Mouse (Mus musculus): ENCODE measurements around the gene Plcb1. TPM values are rescaled to one million over a fixed set of nuclear protein-coding genes. Genes with fewer than 3 reads are reported as not detected.

Gene Plcb1
- polyA plus RNA-seq, 1 experiment from 2014 or later: 30.1 TPM

DNA sequence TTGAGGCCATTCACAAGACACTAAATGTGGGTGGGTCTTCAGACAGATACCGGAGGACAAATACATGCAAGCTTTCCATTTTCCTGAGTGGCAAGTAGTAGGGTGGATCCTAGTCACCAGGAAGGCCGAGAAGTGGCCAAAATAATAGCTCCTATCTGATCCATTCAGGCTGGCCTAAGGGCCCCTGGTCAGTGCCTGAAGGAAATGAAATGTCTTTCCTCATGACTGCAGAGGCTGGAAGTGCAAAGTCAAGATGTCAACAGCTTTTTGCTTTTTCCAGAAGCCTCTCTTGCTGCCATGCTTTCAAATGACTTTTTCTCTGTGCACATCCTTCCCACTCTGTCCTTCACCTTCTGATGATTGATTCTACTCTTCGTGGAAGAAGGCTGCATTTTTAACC lies 415.0 kb downstream of the Plcb1 start:
- Histone ChIP-seq H3K9me3 (replicated peaks) (no peaks in the 10 kb centered on the region), H3K27ac (no peak overlapping the region), H3K36me3 (no peaks in the 10 kb centered on the region), H3K4me1 (no peaks in the 10 kb centered on the region), H3K9ac (no peak overlapping the region), H3K4me2 (no peak overlapping the region), H3K4me3 (replicated peaks) (no peak overlapping the region), H3K27me3 (no peaks in the 10 kb centered on the region)
- no peak for ATAC-seq (replicated peaks; ENCODE audit: low FRiP score)
- WGBS: 81% methylated on average over 3 of the region's 3 CpGs

- Histone ChIP-seq H3K4me2 (no peak overlapping the region), H3K9ac (no peak overlapping the region), H3K4me1 (no peaks in the 10 kb centered on the region), H3K4me3 (replicated peaks) (no peak overlapping the region), H3K9me3 (replicated peaks) (no peaks in the 10 kb centered on the region), H3K27ac (no peak overlapping the region), H3K36me3 (no peaks in the 10 kb centered on the region), H3K27me3 (no peaks in the 10 kb centered on the region)
- whole genome bisulfite sequencing: 65% methylated on average over 4 of the region's 4 CpGs
- ATAC-seq (replicated peaks; ENCODE audit: low FRiP score): no peak
Measured at GRCm38 (mm10) chr2:135202390-135202789, 416.5 kb downstream of the Plcb1 start.

DNA sequence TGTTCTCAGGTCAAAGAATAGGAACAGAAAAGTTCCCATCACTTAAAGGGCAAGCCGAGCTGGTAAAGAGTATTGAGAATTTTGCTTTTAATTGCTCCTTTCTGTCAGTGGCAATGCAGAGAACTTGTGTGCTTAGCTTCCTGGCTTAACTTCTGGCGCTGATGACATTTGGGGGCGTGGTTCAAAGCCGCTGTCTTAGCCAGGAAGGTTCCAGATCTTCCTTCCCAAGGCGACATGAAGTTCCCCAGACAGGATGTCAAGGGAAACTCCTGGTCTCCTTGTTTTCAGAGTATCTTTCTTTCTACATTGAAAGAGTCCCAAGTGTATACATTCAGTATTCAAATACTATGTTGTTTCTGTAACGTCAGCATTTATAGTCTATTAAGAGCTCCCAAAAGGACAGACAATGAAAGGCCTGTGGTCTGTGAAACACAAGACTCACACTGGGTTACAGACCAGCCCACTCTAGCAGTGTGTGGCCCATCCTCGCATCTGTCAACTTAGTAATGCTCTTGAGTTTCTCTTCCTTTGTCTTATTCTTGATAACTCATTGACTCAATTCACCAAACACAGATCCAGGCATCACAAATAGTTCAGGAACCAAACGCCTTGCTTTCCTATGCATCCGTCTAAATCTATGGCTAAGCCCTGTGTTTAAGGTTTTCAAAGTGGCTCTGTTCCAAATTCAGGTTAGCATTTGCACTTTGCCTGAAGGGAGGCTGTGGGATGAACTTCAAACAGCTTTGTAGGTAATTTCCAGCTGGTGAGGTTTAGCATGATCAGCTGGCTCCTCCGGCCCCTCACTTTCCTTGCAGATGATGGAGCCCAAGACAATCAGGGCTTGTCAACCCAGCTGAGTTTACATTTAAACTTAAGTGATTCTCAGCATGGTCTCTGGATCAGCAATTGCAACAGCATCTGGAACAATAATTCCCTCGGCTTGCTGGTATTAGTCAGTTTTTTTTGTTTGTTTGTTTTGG lies 418.6 kb downstream of the Plcb1 start:
- 84% methylated on average over 11 of the region's 11 CpGs for WGBS
- Histone ChIP-seq H3K4me3 (replicated peaks) (no peak overlapping the region), H3K4me1 (no peaks in the 10 kb centered on the region), H3K4me2 (no peak overlapping the region), H3K27me3 (no peaks in the 10 kb centered on the region), H3K36me3 (no peaks in the 10 kb centered on the region), H3K27ac (no peak overlapping the region), H3K9ac (no peak overlapping the region), H3K9me3 (replicated peaks) (no peaks in the 10 kb centered on the region)
- no peak for ATAC-seq (replicated peaks; ENCODE audit: low FRiP score)

- Histone ChIP-seq H3K4me2 (no peak overlapping the region), H3K4me1 (no peaks in the 10 kb centered on the region), H3K4me3 (replicated peaks) (no peak overlapping the region), H3K9me3 (replicated peaks) (no peaks in the 10 kb centered on the region), H3K27ac (no peak overlapping the region), H3K36me3 (no peaks in the 10 kb centered on the region), H3K9ac (no peak overlapping the region), H3K27me3 (no peaks in the 10 kb centered on the region)
- no peak for ATAC-seq (replicated peaks; ENCODE audit: low FRiP score)
- WGBS: 91% methylated on average over 1 of the region's 1 CpGs
Measured at GRCm38 (mm10) chr2:135208890-135209289, 423.0 kb downstream of the Plcb1 start.

DNA sequence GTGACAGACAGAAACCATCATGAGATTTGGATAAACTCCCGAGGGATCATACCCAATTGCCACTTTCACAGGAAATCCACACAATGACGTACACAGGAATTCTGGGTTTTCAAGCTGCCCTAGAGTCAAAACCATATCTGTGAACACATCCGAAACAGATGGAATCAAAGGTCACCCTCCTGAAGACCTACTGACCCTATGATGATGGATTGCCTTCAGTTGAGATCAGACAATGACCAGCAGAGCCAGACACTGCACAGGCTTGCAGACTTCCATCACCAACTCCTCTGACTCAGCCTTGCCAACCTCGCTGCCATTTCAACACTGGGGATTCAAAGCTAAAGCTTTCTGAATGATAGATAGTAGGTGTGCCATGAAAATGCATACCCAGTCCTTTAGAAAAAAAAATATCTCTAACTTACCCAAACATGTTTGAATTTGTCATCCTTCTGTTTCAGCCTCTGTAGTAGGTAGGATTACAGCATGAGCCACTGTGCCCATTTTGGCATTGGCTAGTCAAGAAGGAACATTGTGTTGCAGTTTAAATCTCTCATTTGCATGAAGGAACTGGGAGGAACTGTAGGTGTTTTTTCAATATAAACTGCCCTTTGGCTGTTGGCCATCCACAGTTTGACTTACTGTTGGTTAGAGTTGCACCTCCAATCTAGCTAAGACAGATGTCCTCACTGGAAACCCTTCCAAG lies 429.0 kb downstream of the Plcb1 start:
- no peak for ATAC-seq (replicated peaks; ENCODE audit: low FRiP score)
- WGBS: 57% methylated on average over 4 of the region's 4 CpGs
- H3K4me3 ChIP-seq (replicated peaks): no peak overlapping the region

DNA sequence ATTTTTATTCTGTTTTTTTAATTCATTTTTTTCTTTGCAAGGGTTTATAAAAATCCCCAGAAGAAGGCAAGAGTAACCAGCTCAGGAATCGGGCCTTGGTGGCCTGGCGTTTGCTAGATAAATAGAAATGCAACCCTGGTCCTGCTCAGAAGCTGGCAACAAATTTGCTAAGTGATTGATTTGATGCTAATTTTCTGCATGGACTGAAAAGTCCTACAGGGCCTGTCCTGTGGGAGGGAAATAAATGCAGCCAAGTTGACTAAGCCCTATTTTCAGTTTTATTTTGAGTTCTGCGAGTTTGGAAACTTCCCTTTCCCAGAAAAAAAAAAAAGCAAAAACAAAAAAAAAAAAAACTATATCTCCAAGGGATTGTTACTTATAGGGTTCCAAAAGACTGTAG lies 433.5 kb downstream of the Plcb1 start:
- Histone ChIP-seq H3K9me3 (replicated peaks) (no peaks in the 10 kb centered on the region), H3K27me3 (no peaks in the 10 kb centered on the region), H3K4me3 (replicated peaks) (no peak overlapping the region), H3K4me1 (no peaks in the 10 kb centered on the region), H3K27ac (no peak overlapping the region), H3K36me3 (no peaks in the 10 kb centered on the region), H3K4me2 (no peak overlapping the region), H3K9ac (no peak overlapping the region)
- 75% methylated on average over 3 of the region's 3 CpGs for WGBS
- no peak for ATAC-seq (replicated peaks; ENCODE audit: low FRiP score)

More for the DNA sequence above, 429.0 kb downstream of the Plcb1 start:
- no peaks in the 10 kb centered on the region for H3K36me3 ChIP-seq
- H3K9me3 ChIP-seq (replicated peaks): no peaks in the 10 kb centered on the region
- no peak overlapping the region for H3K9ac ChIP-seq
- H3K27me3 ChIP-seq: no peaks in the 10 kb centered on the region
- no peak overlapping the region for H3K4me2 ChIP-seq
- no peaks in the 10 kb centered on the region for H3K4me1 ChIP-seq
- no peak overlapping the region for H3K27ac ChIP-seq

DNA sequence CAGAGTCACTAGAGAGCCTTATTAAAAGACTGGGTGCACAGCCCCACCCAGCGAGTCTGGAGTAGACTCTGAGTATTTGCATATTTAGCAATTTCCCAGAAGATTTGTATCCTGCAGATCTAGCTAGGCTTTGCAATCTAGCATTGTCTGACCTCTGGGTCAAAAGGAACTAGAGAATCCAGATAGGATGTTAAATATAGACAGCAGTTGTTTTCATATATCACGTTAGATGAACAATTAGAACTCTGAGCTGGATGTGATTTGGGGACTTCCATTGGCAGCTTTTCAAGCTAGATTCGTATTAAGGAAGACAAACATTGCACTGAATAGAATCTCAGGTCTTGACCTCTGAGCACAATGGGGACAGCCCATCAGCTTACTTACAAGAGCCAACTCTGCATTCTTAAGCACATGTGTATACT lies 439.7 kb downstream of the Plcb1 start:
- H3K9ac ChIP-seq: no peak overlapping the region

GRCm38 (mm10) chr2:135230262-135230661 lies 444.4 kb downstream of the Plcb1 start:
- H3K36me3 ChIP-seq: no peaks in the 10 kb centered on the region
- H3K27me3 ChIP-seq: no peaks in the 10 kb centered on the region
- H3K27ac ChIP-seq: no peak overlapping the region
- H3K4me1 ChIP-seq: no peaks in the 10 kb centered on the region
- no peak overlapping the region for H3K4me2 ChIP-seq
- no peak overlapping the region for H3K4me3 ChIP-seq (replicated peaks)
- no peaks in the 10 kb centered on the region for H3K9me3 ChIP-seq (replicated peaks)
- ATAC-seq (replicated peaks; ENCODE audit: low FRiP score): no peak
- no peak overlapping the region for H3K9ac ChIP-seq
- 81% methylated on average over 3 of the region's 3 CpGs for WGBS

More for the DNA sequence above, 439.7 kb downstream of the Plcb1 start:
- 56% methylated on average over 3 of the region's 3 CpGs for WGBS
- no peaks in the 10 kb centered on the region for H3K4me1 ChIP-seq
- no peak overlapping the region for H3K4me2 ChIP-seq
- no peaks in the 10 kb centered on the region for H3K36me3 ChIP-seq
- no peaks in the 10 kb centered on the region for H3K9me3 ChIP-seq (replicated peaks)
- H3K27ac ChIP-seq: no peak overlapping the region
- H3K4me3 ChIP-seq (replicated peaks): no peak overlapping the region
- H3K27me3 ChIP-seq: no peaks in the 10 kb centered on the region
- ATAC-seq (replicated peaks; ENCODE audit: low FRiP score): no peak

DNA sequence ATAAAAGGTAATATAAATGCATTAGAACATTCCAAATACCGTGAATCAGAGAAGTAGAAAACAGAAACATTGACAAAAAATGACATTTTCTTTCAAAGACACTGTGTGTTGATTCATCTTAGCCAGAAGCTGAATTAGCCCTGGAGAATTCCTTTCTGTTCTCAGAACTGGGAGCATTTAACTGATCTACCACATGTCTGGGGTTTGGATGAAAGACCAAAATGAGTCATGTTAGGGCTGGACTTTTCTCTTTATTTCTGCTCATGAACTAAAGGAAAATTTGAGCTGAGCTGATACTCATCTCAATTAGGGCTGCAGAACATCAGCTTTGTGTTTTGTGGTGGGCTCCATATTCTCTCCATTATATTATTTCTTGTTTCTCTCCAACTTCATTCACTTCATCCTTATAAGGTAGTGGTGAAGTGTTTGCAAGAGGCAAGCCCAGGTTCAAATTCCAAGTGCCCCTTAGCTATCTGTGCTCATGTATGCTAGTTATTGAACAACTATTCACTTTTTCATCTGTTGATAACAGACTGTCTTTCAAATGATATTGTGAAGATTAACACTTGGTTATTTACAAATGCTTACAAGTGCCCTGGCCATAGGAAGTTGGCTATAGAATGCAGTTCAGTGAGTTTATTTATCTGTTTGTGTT lies 456.9 kb downstream of the Plcb1 start:
- Histone ChIP-seq H3K36me3 (no peaks in the 10 kb centered on the region), H3K4me2 (no peak overlapping the region), H3K27ac (no peak overlapping the region), H3K9ac (no peak overlapping the region), H3K9me3 (replicated peaks) (no peaks in the 10 kb centered on the region), H3K4me3 (replicated peaks) (no peak overlapping the region), H3K27me3 (no peaks in the 10 kb centered on the region), H3K4me1 (peaks cover 7% of the 10 kb centered on the region; the same call in 1 of the 2 replicates)
- no peak for ATAC-seq (replicated peaks; ENCODE audit: low FRiP score)
- 94% methylated on average over 1 of the region's 1 CpGs for WGBS

GRCm38 (mm10) chr2:135243764-135244163 lies 457.9 kb downstream of the Plcb1 start:
- Histone ChIP-seq H3K4me2 (no peak overlapping the region), H3K9me3 (replicated peaks) (no peaks in the 10 kb centered on the region), H3K9ac (no peak overlapping the region), H3K4me3 (replicated peaks) (no peak overlapping the region), H3K27ac (no peak overlapping the region), H3K36me3 (no peaks in the 10 kb centered on the region), H3K4me1 (peaks cover 7% of the 10 kb centered on the region; the same call in 1 of the 2 replicates), H3K27me3 (no peaks in the 10 kb centered on the region)
- 16% methylated on average over 4 of the region's 4 CpGs for WGBS
- 0 out of 2 replicates have a peak, but pooled peaks have one; percentile 67 for ATAC-seq (replicated peaks; ENCODE audit: low FRiP score)

- Histone ChIP-seq H3K4me2 (no peak overlapping the region), H3K4me1 (no peaks in the 10 kb centered on the region), H3K4me3 (replicated peaks) (no peak overlapping the region), H3K36me3 (no peaks in the 10 kb centered on the region), H3K9ac (no peak overlapping the region), H3K27ac (no peak overlapping the region), H3K9me3 (replicated peaks) (no peaks in the 10 kb centered on the region), H3K27me3 (no peaks in the 10 kb centered on the region)
- no peak for ATAC-seq (replicated peaks; ENCODE audit: low FRiP score)
- WGBS: 63% methylated on average over 2 of the region's 2 CpGs
Measured at GRCm38 (mm10) chr2:135249925-135250324, 464.1 kb downstream of the Plcb1 start.

DNA sequence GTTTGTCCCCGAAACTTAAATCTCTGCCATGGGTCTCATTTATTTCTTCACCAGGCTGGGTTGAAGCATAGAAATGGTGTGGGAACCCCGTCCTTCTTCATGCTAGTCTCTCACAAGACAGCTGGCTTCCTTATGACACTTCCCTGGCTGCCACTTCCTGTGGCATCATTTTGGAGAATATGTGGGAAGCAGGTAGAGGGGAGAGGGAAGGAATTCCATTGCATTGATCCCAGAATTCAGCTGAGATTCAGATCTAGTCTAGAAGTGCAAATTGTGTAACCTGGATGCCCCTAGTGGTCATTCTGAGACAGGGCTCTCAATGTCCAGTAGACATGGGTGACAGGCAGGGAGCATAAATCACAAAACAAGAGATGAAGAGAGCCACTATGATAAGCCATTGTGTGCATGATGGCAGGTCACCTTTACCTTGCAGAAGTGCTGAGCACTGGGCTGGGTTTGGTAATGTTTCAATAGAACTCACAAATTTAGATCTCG lies 466.0 kb downstream of the Plcb1 start:
- Histone ChIP-seq H3K27ac (no peak overlapping the region), H3K36me3 (no peaks in the 10 kb centered on the region), H3K4me2 (no peak overlapping the region), H3K9me3 (replicated peaks) (no peaks in the 10 kb centered on the region), H3K4me1 (no peaks in the 10 kb centered on the region), H3K9ac (no peak overlapping the region), H3K4me3 (replicated peaks) (no peak overlapping the region), H3K27me3 (no peaks in the 10 kb centered on the region)
- ATAC-seq (replicated peaks; ENCODE audit: low FRiP score): no peak
- 94% methylated on average over 3 of the region's 3 CpGs for WGBS

Measured in kidney, embryonic 15.5 days (tissue).